Mouse (Mus musculus): ENCODE measurements around the gene Slc27a1.

Slc27a1 gene

GRCm38 (mm10) chr8:71558071-71558957 lies 10.4 kb upstream of the Slc27a1 start, which contains the start of gene Tmem221:
Gene Tmem221, minus strand, starts transcription at chr8:71558871.
- no peak for DNase-seq (ENCODE audit: low spot score)

GRCm38 (mm10) chr8:71558958-71559690 lies 9.6 kb upstream of the Slc27a1 start:
- DNase-seq (ENCODE audit: low spot score), result peak; percentile 86

- DNase-seq (ENCODE audit: low spot score), result no peak
Observed at GRCm38 (mm10) chr8:71560071-71560470, 8.6 kb upstream of the Slc27a1 start.

GRCm38 (mm10) chr8:71560765-71561164 lies 7.9 kb upstream of the Slc27a1 start:
- DNase-seq (ENCODE audit: low spot score), result no peak

GRCm38 (mm10) chr8:71561401-71561800 lies 7.3 kb upstream of the Slc27a1 start:
- DNase-seq (ENCODE audit: low spot score), result peak; percentile 65

- peak; percentile 49 for DNase-seq (ENCODE audit: low spot score)
Observed at GRCm38 (mm10) chr8:71562751-71563150, 5.9 kb upstream of the Slc27a1 start.

- DNase-seq (ENCODE audit: low spot score), result no peak
Observed at GRCm38 (mm10) chr8:71563992-71564391, 4.7 kb upstream of the Slc27a1 start.

GRCm38 (mm10) chr8:71566501-71566900 lies 2.2 kb upstream of the Slc27a1 start, which contains the start of gene Nxnl1:
Gene Nxnl1, minus strand, starts transcription at chr8:71566601.
- no peak for DNase-seq (ENCODE audit: low spot score)

GRCm38 (mm10) chr8:71567587-71567986 lies 1.1 kb upstream of the Slc27a1 start:
- DNase-seq (ENCODE audit: low spot score), result no peak

- no peak for DNase-seq (ENCODE audit: low spot score)
Observed at GRCm38 (mm10) chr8:71568941-71569340, 259 bp downstream of the Slc27a1 start.

- DNase-seq (ENCODE audit: low spot score), result no peak
Observed at GRCm38 (mm10) chr8:71569366-71570290, 946 bp downstream of the Slc27a1 start.

- peak; percentile 65 for DNase-seq (ENCODE audit: low spot score)
Observed at GRCm38 (mm10) chr8:71570291-71570954, 1.7 kb downstream of the Slc27a1 start.

GRCm38 (mm10) chr8:71572077-71572476 lies 3.4 kb downstream of the Slc27a1 start:
- no peak for DNase-seq (ENCODE audit: low spot score)

- no peak for DNase-seq (ENCODE audit: low spot score)
Observed at GRCm38 (mm10) chr8:71572847-71573633, 4.4 kb downstream of the Slc27a1 start.

- no peak for DNase-seq (ENCODE audit: low spot score)
Observed at GRCm38 (mm10) chr8:71574426-71574825, 5.7 kb downstream of the Slc27a1 start.

- no peak for DNase-seq (ENCODE audit: low spot score)
Observed at GRCm38 (mm10) chr8:71575020-71575419, 6.3 kb downstream of the Slc27a1 start.

- DNase-seq (ENCODE audit: low spot score), result no peak
Observed at GRCm38 (mm10) chr8:71577856-71578387, 9.2 kb downstream of the Slc27a1 start.

- DNase-seq (ENCODE audit: low spot score), result no peak
Observed at GRCm38 (mm10) chr8:71579009-71579408, 10.3 kb downstream of the Slc27a1 start.

GRCm38 (mm10) chr8:71579476-71579875 lies 10.8 kb downstream of the Slc27a1 start:
- no peak for DNase-seq (ENCODE audit: low spot score)

GRCm38 (mm10) chr8:71580201-71580600 lies 11.5 kb downstream of the Slc27a1 start:
- no peak for DNase-seq (ENCODE audit: low spot score)

Measured in c-Kit-positive CD71-positive TER-119-positive erythroid progenitor cells, embryonic 14.5 days (primary cell).